Mouse (Mus musculus): ENCODE measurements around the gene Krtap1-3. TPM values are rescaled to one million over a fixed set of nuclear protein-coding genes. Genes with fewer than 3 reads are reported as not detected.

Gene Krtap1-3
- not detected in 2 replicates for polyA plus RNA-seq (2015; fragmentation: Nextera tagmentation; extraction: Ambion mirVana)

DNA sequence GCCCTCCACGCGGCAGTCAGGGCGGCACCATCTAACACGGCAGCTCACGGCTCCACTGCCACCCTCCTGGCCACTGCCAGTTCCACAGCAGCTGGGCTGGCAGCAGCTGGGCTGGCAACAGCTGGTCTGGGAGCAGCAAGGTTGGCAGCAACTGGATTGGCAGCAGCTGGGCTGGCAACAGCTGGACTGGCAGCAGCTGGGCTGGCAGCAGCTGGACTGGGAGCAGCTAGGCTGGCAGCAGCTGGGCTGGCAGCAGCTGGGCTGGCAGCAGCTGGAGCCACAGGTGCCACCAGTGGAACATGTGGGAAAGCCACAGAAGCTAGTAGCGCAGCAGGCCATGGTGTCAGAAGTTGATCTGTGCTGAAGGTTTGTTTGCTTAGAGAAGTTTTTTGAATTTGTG is at the start of gene Krtap1-3:
Gene Krtap1-3 (minus strand): TSS at position 359 of the 400 bp plus-strand sequence.
- Histone ChIP-seq H3K9me3 (replicated peaks; ENCODE audit: control insufficient read depth, low read length, poor library complexity, severe bottlenecking) (no peaks in the 10 kb centered on the region), H3K36me3 (ENCODE audit: control insufficient read depth, insufficient read depth, low read length) (no peaks in the 10 kb centered on the region), H3K4me3 (ENCODE audit: low read depth, low read length) (no peak within 1 kb of the TSS), H3K9ac (ENCODE audit: low read depth, low read length) (no peak within 1 kb of the TSS), H3K27ac (ENCODE audit: low read length) (no peak within 1 kb of the TSS), H3K4me1 (ENCODE audit: control insufficient read depth, insufficient read depth, low read length) (no peaks in the 10 kb centered on the region), H3K27me3 (ENCODE audit: control insufficient read depth, insufficient read depth, low read depth, low read length) (no peaks in the 10 kb centered on the region), H3K4me2 (ENCODE audit: low read length) (no peak within 1 kb of the TSS)
- ATAC-seq: no peak
- WGBS: 92% methylated on average over 6 of the region's 6 CpGs

DNA sequence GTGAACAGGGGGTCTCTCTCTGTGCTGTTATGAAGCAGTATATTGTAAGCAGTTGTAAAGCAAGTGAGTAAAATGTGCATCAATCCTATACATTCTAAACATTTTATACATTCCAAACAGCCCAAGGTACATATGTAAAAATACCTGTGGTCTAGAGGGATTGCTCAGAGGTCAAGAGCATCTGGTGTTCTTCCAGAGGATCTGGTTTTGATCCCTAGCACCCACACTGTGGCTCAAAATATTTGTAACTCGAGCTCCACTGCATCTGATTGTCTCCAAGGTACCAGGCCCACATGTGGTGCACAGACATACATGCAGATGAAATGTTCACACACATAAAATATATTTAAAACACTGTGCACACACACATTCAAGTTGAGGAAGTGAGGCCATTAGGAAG is 49.8 kb upstream of the Krtap1-3 start:
- no peak for ATAC-seq

DNA sequence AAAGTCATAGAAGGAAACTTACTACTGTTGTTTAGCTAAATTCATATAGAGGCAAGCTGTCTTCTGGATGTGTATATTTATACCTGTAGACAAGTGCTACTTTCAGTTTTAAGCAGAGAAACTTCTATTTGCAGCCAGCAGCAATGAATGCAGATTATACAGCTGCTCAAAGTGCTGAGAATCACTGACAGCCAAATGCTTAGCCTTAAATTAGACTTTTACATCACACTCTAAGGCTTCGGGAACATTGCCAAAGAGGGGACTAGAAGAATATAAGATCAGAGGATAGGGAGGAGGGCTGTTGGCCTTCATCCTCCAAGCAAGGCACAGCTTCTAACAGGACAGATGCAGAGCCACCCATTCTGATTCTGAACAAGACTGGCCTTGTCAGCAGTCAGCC is 45.9 kb upstream of the Krtap1-3 start:
- Histone ChIP-seq H3K4me2 (ENCODE audit: low read length) (no peak overlapping the region), H3K27me3 (ENCODE audit: control insufficient read depth, insufficient read depth, low read depth, low read length) (no peaks in the 10 kb centered on the region), H3K9me3 (replicated peaks; ENCODE audit: control insufficient read depth, low read length, poor library complexity, severe bottlenecking) (no peaks in the 10 kb centered on the region), H3K4me1 (ENCODE audit: control insufficient read depth, insufficient read depth, low read length) (no peaks in the 10 kb centered on the region), H3K4me3 (ENCODE audit: low read depth, low read length) (no peak overlapping the region), H3K27ac (ENCODE audit: low read length) (no peak overlapping the region), H3K36me3 (ENCODE audit: control insufficient read depth, insufficient read depth, low read length) (no peaks in the 10 kb centered on the region), H3K9ac (ENCODE audit: low read depth, low read length) (no peak overlapping the region)
- no peak for ATAC-seq
- WGBS: 62% methylated on average over 1 of the region's 1 CpGs

More for the DNA sequence above, 49.8 kb upstream of the Krtap1-3 start:
- Histone ChIP-seq H3K4me2 (ENCODE audit: low read length) (no peak overlapping the region), H3K36me3 (ENCODE audit: control insufficient read depth, insufficient read depth, low read length) (no peaks in the 10 kb centered on the region), H3K27me3 (ENCODE audit: control insufficient read depth, insufficient read depth, low read depth, low read length) (no peaks in the 10 kb centered on the region), H3K4me1 (ENCODE audit: control insufficient read depth, insufficient read depth, low read length) (no peaks in the 10 kb centered on the region), H3K9me3 (replicated peaks; ENCODE audit: control insufficient read depth, low read length, poor library complexity, severe bottlenecking) (no peaks in the 10 kb centered on the region), H3K9ac (ENCODE audit: low read depth, low read length) (no peak overlapping the region), H3K4me3 (ENCODE audit: low read depth, low read length) (no peak overlapping the region), H3K27ac (ENCODE audit: low read length) (no peak overlapping the region)
- WGBS: 55% methylated on average over 1 of the region's 1 CpGs

DNA sequence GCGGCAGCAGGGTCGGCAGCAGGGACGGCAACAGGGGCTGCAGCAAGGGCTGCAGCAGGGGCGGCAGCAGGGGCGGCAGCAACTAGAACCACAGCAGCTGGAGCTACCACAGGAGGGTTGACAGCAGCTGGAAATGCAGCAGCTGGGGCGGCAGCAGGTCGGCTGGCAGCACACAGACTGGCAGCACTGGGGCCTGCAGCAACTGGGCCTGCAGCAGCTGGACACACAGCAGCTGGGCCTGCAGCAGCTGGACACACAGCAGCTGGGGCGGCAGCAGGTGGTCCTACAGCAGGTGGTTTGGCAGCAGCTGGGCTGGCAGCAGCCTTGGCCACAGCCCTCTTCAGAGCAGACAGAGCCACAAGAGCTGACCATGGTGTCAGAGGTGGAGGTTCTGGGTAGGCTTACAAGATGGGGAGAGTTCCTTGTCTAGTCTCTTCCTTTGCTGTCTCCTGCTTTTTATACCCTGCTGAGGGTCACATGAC is 43.6 kb upstream of the Krtap1-3 start, which contains the start of gene Krtap4-2:
Gene Krtap4-2 (minus strand): TSS at position 432 of the 482 bp plus-strand sequence.
- WGBS: 37% methylated on average over 8 of the region's 8 CpGs
- Histone ChIP-seq H3K4me2 (ENCODE audit: low read length) (no peak within 1 kb of the TSS), H3K27me3 (ENCODE audit: control insufficient read depth, insufficient read depth, low read depth, low read length) (no peaks in the 10 kb centered on the region), H3K4me1 (ENCODE audit: control insufficient read depth, insufficient read depth, low read length) (no peaks in the 10 kb centered on the region), H3K4me3 (ENCODE audit: low read depth, low read length) (no peak within 1 kb of the TSS), H3K36me3 (ENCODE audit: control insufficient read depth, insufficient read depth, low read length) (no peaks in the 10 kb centered on the region), H3K9ac (ENCODE audit: low read depth, low read length) (no peak within 1 kb of the TSS), H3K27ac (ENCODE audit: low read length) (no peak within 1 kb of the TSS), H3K9me3 (replicated peaks; ENCODE audit: control insufficient read depth, low read length, poor library complexity, severe bottlenecking) (no peaks in the 10 kb centered on the region)
- no peak for ATAC-seq

DNA sequence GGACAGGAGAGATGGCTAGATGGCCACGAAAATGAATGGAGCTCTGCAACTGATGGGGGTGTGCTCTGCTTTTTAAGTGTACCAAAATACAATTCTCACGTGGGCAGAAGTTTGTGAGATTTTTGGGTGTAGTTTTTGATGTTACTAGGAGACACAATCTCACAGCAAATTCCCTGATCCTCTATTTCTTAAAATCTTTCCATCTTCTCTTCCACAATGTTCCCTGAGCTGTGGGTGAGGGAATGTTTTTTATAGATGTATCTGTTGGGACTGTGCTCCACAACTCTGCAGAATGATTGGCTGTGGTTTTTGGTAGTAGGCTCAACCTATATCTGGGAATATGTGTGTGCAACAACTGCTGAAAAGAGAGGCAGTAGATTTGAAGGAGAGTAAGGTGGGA is 42.2 kb upstream of the Krtap1-3 start:
- no peaks in the 10 kb centered on the region for H3K9me3 ChIP-seq (replicated peaks; ENCODE audit: control insufficient read depth, low read length, poor library complexity, severe bottlenecking)
- H3K27me3 ChIP-seq (ENCODE audit: control insufficient read depth, insufficient read depth, low read depth, low read length): no peaks in the 10 kb centered on the region
- no peaks in the 10 kb centered on the region for H3K4me1 ChIP-seq (ENCODE audit: control insufficient read depth, insufficient read depth, low read length)
- no peak overlapping the region for H3K9ac ChIP-seq (ENCODE audit: low read depth, low read length)
- no peak overlapping the region for H3K4me2 ChIP-seq (ENCODE audit: low read length)
- WGBS: 75% methylated on average over 2 of the region's 2 CpGs
- no peak overlapping the region for H3K27ac ChIP-seq (ENCODE audit: low read length)
- no peak overlapping the region for H3K4me3 ChIP-seq (ENCODE audit: low read depth, low read length)
- H3K36me3 ChIP-seq (ENCODE audit: control insufficient read depth, insufficient read depth, low read length): no peaks in the 10 kb centered on the region
- ATAC-seq: no peak

DNA sequence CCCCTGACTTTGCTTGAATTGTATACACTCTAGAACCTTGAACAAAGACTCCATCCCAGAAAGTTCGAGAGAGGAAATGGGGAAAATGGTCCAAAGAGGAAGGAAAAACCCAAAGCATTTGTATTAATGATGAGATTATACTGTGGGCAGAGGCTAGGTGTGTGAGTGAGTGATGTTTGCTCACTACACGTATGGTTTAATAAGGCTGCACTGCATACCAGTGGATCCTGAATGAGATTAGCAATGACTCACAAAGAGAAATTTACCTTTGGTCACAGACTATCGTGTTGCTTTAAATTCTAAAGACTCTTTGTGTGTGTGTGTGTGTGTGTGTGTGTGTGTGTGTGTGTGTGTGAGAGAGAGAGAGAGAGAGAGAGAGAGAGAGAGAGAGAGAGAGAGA is 39.8 kb upstream of the Krtap1-3 start:
- WGBS: 79% methylated on average over 3 of the region's 3 CpGs
- Histone ChIP-seq H3K9ac (ENCODE audit: low read depth, low read length) (no peak overlapping the region), H3K4me1 (ENCODE audit: control insufficient read depth, insufficient read depth, low read length) (no peaks in the 10 kb centered on the region), H3K36me3 (ENCODE audit: control insufficient read depth, insufficient read depth, low read length) (no peaks in the 10 kb centered on the region), H3K4me3 (ENCODE audit: low read depth, low read length) (no peak overlapping the region), H3K27ac (ENCODE audit: low read length) (no peak overlapping the region), H3K9me3 (replicated peaks; ENCODE audit: control insufficient read depth, low read length, poor library complexity, severe bottlenecking) (no peaks in the 10 kb centered on the region), H3K27me3 (ENCODE audit: control insufficient read depth, insufficient read depth, low read depth, low read length) (no peaks in the 10 kb centered on the region), H3K4me2 (ENCODE audit: low read length) (no peak overlapping the region)
- ATAC-seq: no peak

DNA sequence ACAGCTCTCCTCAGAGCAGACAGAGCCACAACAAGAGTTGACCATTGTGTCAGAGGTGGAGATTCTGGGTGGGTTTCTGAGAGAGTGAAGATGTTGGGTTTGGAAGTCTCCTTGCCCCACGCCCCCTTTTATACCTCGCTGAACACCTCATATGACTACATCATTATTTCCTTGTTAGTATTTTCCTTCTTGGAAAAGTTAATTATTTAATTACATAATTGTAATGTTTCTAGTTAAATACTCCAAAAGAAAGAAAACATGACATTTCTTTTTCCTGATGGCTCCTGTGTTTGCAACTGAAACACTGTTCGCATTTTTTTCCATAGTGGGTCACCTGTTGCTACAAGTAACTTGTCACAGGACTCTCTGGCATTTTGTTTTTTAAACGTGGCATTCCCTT is 37.0 kb upstream of the Krtap1-3 start, which contains the start of gene Krtap4-1:
Gene Krtap4-1 (minus strand): TSS at position 101 of the 400 bp plus-strand sequence.
- WGBS: 80% methylated on average over 4 of the region's 4 CpGs
- Histone ChIP-seq H3K9me3 (replicated peaks; ENCODE audit: control insufficient read depth, low read length, poor library complexity, severe bottlenecking) (no peaks in the 10 kb centered on the region), H3K27ac (ENCODE audit: low read length) (no peak within 1 kb of the TSS), H3K4me2 (ENCODE audit: low read length) (no peak within 1 kb of the TSS), H3K36me3 (ENCODE audit: control insufficient read depth, insufficient read depth, low read length) (no peaks in the 10 kb centered on the region), H3K27me3 (ENCODE audit: control insufficient read depth, insufficient read depth, low read depth, low read length) (no peaks in the 10 kb centered on the region), H3K9ac (ENCODE audit: low read depth, low read length) (no peak within 1 kb of the TSS), H3K4me3 (ENCODE audit: low read depth, low read length) (no peak within 1 kb of the TSS), H3K4me1 (ENCODE audit: control insufficient read depth, insufficient read depth, low read length) (no peaks in the 10 kb centered on the region)
- ATAC-seq: no peak

DNA sequence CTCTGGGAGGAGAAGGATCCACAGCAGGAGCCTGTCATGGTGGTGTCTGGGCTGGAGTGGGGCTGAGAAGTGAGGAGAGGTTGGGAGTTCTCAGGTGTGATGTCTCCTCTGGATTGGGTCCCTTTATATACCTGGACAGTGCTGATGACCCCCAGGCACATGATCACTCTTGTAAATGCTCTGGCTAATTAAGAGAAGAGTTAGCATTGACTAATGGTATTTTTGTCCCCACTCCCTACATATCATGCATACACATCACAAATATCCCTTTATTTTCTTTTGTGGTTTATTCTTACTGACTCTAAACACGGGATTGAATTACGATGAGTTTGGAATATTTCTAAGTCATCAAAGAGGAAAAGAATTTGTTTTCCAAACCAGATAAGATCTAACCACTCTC is 29.2 kb upstream of the Krtap1-3 start, which contains the start of gene Gm11562:
Gene Gm11562 (minus strand): TSS at position 101 of the 400 bp plus-strand sequence.
- Histone ChIP-seq H3K36me3 (ENCODE audit: control insufficient read depth, insufficient read depth, low read length) (no peaks in the 10 kb centered on the region), H3K4me2 (ENCODE audit: low read length) (no peak within 1 kb of the TSS), H3K4me1 (ENCODE audit: control insufficient read depth, insufficient read depth, low read length) (no peaks in the 10 kb centered on the region), H3K4me3 (ENCODE audit: low read depth, low read length) (no peak within 1 kb of the TSS), H3K27ac (ENCODE audit: low read length) (no peak within 1 kb of the TSS), H3K9me3 (replicated peaks; ENCODE audit: control insufficient read depth, low read length, poor library complexity, severe bottlenecking) (no peaks in the 10 kb centered on the region), H3K9ac (ENCODE audit: low read depth, low read length) (no peak within 1 kb of the TSS), H3K27me3 (ENCODE audit: control insufficient read depth, insufficient read depth, low read depth, low read length) (no peaks in the 10 kb centered on the region)
- no peak for ATAC-seq
- WGBS: 94% methylated on average over 2 of the region's 2 CpGs

DNA sequence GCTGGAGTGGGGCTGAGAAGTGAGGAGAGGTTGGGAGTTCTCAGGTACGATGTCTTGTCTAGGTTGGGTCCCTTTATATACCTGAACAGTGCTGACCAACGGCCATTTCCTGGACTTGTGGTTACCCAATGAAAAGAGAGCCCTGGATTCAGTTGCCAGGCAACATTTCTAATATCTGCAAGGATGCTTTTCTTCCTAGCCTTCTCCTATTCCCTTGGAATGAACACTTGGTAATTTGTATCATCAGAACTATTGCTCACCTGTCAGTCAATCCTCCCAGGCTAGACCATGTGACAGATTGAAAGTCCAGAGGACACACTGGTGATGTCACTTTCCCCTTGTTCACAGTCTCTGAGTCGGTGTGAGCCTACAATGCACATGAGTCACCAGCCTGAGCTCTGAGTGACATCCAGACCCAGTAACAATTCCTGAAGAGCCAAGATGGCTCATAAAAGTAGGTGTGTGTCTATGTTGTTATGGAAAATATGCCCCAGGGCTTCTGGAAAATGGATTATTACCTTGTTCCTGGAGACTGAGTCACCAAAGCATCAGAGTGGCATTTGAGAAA is 23.7 kb upstream of the Krtap1-3 start, which contains the start of gene Krtap2-4:
Gene Krtap2-4 (minus strand): TSS at position 51 of the 568 bp plus-strand sequence.
- no peak within 1 kb of the TSS for H3K4me3 ChIP-seq (ENCODE audit: low read depth, low read length)
- ATAC-seq: no peak
- no peak within 1 kb of the TSS for H3K27ac ChIP-seq (ENCODE audit: low read length)
- H3K27me3 ChIP-seq (ENCODE audit: control insufficient read depth, insufficient read depth, low read depth, low read length): no peaks in the 10 kb centered on the region
- H3K9ac ChIP-seq (ENCODE audit: low read depth, low read length): no peak within 1 kb of the TSS
- H3K9me3 ChIP-seq (replicated peaks; ENCODE audit: control insufficient read depth, low read length, poor library complexity, severe bottlenecking): no peaks in the 10 kb centered on the region
- no peaks in the 10 kb centered on the region for H3K4me1 ChIP-seq (ENCODE audit: control insufficient read depth, insufficient read depth, low read length)
- 73% methylated on average over 3 of the region's 3 CpGs for WGBS
- H3K36me3 ChIP-seq (ENCODE audit: control insufficient read depth, insufficient read depth, low read length): no peaks in the 10 kb centered on the region
- no peak within 1 kb of the TSS for H3K4me2 ChIP-seq (ENCODE audit: low read length)
